Mouse (Mus musculus) neural tube, embryonic 10.5 days (tissue): Measurements from ENCODE around the gene Ruvbl2.

Source experiments
- DNase-seq: peaks from one replicate; pipeline ENCODE4 v3.0.0-alpha.2; 2017; ENCODE audit warnings: low spot score; ENCODE audit errors: extremely low spot score

Ruvbl2 gene

DNA sequence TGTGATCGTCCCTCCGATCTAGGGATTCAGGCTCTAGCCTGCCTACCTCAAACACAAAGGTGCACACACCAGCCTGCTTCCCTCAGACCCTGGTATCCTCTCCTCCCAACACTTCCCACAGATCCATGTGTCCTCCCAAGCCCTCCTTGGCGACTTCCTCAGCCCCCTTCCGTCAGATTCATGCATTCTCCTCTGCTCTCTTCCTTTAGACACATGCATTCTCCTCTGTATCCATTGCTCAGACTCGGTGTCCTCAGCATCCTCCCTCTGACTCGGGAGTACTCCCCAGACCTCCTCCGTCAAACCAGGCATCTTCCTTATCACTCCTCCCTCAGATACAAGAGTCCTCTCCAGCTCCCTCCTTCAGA, 4.1 kb downstream of the Ruvbl2 start:
- no peak for DNase-seq

DNA sequence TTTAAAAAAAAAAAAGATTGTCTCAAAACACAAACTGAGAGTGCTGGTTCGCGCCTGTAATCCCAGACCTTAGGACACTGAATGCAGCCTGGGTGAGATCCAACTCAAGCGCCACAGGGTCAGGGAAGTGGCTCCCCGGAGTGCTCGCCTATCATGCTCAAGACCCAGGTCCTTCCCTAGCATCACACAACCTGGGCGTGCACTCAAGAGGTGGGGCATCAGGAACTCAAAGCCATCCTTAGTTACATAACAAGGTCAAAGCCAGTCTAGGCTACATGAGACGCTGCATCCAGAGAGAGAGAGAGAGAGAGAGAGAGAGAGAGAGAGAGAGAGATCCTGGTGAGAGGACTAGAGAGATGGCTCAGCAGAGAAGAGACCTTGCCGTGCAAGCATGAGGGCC, 11.3 kb downstream of the Ruvbl2 start:
- no peak for DNase-seq

DNA sequence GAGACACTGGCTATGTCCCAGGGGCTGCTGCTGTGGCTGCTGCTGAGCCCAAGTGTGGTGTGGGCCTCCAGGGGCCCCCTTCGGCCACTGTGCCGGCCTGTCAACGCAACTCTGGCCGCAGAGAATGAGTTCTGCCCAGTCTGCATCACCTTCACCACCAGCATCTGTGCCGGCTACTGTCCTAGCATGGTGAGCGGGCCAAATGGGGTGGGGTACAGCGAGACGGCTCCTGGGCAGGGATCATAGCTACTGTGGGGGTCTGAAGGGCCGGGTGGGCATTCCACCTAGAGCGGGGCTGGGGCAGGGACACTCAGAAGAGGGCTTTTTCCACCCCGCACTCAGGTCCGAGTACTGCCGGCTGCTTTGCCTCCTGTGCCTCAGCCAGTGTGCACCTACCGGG, 16.7 kb downstream of the Ruvbl2 start:
- no peak for DNase-seq

DNA sequence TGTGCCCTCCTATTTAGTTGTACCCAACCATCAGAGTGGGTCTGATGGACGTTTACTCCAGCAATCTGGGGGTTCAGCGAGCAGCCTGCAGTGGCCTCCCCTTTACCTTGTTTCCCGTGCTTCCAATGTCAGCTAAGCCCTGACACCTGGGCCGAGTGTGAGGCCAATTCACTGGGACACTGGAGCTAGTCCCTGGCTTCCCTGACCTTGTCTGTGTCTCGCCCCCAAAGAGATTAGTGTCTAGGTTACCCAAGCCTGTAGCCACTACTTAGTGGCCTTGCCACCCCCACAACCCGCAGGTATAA, 17.3 kb downstream of the Ruvbl2 start, which contains the start of gene Lhb:
Lhb (plus strand) TSS at position 206 of the 305 bp plus-strand sequence.
- no peak for DNase-seq

DNA sequence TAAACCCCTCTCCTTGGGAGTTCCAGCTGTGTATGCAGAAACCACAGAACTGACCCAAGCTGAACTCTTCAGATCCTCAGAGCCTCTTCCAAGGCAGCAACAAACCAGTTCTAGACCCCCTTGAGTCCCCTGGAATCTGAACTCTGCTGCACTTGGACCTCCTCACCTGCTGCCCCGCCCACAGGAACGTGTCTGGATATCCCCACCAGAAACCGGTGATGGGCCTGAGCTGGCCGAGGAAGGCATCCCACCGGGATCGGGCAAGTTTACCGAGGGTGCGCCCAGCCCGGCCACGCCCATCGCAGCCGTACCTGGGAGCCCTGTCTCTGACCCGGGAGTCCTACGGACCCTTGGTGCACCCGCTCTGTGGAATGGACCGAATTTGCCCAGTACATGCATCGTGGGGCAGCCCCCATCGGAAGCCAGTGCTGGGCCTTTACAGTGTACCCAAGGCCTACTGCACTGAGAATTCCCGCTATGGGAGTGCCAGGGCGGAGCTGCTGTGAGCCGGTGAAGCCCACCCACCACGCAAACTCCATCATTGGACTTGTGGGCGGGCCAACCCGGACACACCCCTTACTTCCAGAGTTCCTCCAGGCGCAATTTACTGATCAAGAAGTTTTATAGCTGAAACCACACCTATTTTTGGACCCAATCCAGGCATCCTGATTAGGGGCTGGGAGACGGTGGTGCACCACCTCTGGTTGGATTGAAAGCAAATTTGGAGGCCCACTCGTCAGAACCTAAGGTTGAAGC, 17.9 kb downstream of the Ruvbl2 start:
- no peak for DNase-seq

DNA sequence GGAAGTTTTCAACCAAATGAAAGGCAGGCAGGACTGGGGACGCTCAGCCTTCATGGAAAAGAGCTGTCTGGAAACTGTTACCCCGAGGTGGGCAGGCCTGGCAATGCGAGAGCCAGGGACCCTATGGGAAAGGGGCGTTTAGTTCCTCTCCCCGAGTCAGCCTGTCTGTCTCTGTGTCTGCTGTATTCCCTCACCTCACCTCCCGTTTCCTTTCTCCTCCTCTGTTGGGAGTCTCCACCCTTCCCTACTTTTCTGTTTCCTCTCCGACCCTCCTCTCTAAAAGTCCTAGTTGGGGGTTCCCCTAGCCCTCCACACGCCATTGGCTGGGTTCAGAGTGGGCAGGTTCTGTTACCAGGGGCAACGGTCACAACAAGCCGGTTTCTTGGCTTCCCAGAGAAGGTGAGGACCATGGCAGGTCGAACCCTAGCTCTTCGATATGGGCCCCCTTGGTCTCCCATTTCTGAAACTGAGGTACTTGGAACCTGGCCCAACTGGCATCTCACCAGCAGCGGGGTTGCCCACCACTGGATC, 19.9 kb downstream of the Ruvbl2 start:
- DNase-seq: no peak

DNA sequence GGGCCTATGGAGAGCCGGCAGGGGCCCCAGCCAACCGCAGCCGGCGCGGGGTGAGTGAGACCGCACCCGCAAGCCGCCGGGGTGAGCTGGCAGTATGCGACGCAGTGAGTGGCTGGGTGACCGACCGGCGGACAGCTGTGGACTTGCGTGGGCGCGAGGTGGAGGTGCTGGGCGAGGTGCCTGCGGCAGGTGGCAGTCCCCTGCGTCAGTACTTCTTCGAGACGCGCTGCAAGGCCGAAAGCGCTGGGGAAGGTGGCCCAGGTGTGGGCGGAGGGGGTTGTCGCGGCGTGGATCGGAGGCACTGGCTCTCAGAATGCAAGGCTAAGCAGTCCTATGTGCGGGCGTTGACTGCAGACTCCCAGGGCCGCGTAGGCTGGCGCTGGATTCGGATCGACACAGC, 22.3 kb downstream of the Ruvbl2 start:
- no peak for DNase-seq

DNA sequence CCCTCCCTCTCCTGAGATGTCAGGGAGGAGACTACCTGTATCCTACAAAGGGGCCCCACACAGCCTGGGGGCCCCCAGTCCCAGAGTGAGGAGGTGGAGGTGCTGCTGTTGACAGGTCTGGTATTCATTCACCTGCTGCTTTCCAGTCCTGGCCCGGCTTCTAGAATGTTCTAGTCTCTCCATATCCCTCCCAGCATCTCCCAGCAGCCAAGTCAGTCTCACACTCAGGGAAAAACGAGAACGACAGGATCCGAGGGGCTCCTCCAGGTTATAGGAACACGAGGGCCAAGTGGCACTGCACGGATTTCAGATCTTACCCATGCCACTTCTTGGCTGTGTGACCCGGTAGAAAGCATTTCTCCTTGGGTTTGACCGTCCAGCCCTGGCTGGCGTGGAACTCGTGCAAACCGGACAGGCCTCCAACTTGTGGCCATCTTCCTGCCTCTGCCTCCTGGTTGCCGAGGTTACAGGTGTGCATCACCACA, 23.1 kb downstream of the Ruvbl2 start:
- DNase-seq: no peak

DNA sequence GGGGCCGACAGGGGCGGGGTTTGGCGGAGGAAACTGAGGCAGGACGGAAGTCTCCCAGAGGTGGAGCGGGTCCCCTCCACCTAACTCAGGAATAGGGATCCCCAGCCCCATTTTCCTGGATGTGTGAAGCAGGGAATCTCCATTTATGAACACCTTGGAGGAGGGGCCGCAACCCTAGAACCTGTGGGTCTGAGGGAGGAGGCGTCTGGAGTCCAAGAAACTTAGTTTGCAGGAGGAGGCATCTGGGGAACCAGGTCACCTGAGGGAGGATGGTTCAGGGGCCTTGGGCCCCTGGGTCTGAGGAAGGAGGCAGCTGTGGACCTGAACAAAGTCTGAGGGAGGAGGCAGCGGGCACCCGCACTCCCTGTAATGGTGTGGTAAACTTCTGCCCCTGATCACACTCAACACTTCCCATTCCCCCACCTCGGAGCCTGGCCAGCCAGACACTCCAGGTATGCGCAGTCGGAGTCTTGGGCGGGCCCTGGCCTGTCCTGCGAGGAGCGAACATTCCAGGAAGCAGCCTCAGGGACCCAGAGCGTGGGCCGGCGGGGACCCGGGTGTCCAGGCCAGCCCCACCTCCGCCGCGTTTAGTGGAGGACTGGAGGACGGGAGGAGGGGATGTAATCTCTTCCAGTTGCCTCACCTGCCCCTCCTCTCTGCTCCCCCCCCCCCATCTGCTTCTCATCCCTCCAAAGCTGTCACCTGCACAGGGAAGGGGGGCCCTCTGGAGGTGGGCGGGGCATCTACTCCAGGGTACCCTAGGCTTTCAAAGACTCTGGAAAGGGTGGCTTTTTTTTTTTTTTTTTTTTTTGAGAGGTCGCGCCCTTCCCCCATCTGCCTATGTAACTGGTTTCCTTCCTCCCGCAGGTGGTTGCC, 23.8 kb downstream of the Ruvbl2 start:
- DNase-seq: no peak

DNA sequence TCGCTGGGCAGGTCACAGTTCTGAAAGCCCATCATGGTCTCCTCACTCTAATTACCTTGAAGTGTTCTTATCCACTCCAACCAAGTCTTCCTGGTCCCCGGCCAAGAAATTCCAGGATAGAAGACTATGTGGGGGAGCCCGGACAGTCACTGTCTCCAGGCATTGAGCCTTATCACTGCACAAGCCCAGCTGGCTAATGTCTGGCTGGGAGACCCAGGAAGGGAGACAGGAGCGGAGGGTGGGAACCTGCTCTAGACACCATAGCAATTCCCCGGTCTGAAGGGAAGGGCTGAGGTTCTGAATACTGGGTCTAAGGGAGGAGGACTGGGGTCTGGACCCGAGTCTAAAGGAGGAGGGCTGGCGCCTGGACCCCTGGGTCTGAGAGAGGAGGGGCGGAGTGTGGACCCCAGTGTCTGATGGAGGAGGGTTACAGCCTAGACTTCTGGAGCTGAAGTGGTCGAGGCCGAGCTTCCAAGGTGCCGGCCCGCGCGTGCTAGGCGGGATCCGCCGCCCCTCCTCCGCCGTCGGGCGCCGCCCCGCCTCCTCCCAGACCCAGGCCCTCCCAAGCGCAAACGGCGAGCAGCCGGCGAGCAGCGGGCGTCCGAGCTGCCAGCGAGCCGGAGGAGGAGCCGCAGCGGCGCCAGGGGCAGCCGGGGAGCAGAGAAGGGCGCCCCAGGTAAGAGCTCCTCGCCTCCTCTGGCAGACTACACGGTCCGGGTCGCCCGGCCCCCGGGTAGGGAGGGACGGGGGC, 24.6 kb downstream of the Ruvbl2 start, which contains the start of gene Ntf5:
Ntf5 (plus strand) TSS at position 583 of the 751 bp plus-strand sequence.
- DNase-seq: peak; percentile 55

DNA sequence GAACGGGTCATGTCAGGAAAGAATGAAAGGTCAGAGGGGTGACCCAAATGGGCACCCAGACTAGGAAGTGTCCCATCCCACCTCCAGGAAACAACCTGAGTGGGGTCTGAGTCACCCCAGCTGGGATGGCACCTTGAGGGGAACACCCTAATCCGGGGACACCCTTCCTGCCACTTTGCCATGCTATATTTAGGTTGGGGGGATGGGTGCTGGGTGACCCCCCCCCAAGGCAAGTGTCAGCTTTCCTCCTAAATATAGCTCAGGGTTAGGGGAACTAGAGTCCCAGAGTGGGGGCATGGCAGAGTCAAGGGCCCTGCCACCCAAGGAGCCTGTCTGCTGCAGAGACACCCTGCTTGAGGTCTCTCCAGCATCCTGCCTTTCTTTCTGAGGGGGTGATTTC, 25.5 kb downstream of the Ruvbl2 start:
- DNase-seq: no peak

DNA sequence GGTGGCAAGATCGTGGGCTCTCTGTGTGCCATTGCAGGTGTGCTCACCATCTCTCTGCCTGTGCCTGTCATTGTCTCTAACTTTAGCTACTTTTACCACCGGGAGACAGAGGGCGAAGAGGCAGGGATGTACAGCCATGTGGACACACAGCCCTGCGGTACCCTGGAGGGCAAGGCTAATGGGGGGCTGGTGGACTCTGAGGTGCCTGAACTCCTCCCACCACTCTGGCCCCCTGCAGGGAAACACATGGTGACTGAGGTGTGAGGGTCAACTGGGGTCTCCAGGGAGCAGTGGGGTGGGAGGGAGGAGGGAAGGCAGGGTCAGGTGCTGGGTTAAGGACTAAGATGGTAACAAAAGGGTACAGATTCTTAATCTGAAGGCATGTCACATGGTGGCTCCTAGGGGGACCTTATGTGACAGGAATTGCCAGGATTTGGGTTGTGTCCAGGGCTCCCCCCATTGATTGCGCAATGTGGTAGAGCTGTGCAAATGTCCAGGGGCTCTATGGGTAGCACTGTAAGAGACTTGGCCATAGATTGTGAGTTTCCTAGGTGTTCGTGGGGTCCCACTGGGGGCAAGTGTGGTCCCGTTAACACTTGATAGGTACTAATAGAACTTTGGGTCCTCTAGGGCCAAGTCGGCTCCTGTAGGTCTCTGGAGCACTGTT, 28.3 kb downstream of the Ruvbl2 start:
- DNase-seq: no peak

DNA sequence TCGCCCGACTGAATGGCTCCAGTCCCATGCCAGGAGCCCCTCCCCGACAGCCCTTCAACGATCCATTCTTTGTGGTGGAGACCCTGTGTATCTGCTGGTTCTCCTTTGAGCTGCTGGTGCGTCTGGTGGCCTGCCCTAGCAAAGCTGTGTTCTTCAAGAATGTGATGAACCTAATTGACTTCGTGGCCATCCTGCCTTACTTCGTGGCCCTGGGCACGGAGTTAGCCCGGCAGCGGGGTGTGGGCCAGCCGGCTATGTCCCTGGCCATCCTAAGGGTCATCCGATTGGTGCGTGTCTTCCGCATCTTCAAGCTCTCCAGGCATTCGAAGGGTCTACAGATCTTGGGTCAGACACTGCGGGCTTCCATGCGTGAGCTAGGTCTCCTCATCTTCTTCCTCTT, 28.9 kb downstream of the Ruvbl2 start:
- no peak for DNase-seq

DNA sequence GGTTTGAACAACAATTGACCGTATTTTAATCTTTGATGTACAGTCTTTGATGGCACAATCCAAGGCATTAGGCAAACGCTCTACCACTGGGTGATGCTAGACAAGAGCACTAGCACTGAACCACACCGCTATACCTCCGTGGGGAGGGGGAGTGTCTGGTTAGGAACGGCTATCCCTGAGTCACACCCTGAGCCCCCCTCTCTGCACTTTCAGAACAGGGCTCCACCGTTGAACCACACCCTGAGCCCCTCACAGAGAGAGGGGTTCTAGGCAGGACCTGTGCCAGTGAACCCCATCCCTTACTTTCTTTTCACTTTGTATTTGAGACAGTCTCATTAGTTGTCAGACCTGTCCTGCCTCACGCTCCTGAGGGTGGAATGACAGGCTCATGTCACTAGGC, 29.5 kb downstream of the Ruvbl2 start:
- DNase-seq: no peak

DNA sequence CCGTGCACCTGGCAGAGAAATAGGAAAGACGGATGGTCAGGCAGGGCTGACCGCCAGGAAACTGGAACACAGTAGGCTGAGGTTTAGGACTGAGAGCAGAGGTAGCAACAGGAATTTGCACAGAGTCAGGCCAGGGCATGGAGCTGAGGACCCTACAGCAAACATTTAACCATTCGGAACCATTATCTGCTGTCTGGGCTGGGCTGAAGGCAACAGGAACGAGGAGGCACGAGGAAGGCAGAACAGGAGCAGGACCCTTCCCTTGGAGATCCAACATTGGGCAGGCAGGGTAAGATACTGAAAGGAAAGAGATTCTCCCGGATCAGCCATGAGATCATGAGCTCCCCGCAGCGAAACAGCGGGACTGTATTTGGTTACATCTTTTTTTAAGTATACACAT, 30.1 kb downstream of the Ruvbl2 start:
- DNase-seq: no peak

DNA sequence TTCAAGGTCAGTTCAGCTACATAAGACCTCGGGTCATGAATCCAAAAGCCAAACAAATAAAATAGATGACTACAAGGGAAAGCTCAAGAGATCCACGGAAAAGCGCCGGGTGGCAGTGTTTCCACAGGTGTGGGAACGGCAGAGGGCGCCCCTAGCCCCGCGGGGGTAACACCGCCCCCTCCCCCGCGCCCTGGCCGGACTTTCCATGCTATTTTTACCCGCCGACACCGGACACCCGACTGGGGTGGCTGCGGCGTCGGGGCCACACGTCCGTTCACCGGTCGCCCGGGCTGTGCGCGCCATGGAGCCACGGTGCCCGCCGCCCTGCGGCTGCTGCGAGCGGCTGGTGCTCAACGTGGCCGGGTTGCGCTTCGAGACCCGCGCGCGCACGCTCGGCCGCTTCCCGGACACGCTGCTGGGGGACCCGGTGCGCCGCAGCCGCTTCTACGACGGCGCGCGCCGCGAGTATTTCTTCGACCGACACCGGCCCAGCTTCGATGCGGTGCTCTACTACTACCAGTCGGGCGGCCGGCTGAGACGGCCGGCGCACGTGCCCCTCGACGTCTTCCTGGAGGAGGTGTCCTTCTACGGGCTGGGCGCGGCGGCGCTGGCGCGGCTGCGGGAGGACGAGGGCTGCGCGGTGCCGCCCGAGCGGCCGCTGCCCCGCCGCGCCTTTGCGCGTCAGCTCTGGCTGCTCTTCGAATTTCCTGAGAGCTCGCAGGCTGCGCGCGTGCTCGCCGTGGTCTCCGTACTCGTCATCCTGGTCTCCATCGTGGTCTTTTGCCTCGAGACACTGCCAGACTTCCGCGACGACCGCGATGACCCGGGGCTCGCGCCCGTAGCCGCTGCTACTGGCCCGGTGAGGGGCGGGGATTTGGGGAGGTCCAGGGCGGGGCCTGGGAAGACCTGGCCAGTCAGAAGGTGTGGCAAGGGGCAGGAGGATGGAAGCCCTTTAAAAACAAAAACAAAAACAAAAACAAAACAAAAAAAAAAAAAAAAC, 31.4 kb downstream of the Ruvbl2 start:
- peak; percentile 47 for DNase-seq

DNA sequence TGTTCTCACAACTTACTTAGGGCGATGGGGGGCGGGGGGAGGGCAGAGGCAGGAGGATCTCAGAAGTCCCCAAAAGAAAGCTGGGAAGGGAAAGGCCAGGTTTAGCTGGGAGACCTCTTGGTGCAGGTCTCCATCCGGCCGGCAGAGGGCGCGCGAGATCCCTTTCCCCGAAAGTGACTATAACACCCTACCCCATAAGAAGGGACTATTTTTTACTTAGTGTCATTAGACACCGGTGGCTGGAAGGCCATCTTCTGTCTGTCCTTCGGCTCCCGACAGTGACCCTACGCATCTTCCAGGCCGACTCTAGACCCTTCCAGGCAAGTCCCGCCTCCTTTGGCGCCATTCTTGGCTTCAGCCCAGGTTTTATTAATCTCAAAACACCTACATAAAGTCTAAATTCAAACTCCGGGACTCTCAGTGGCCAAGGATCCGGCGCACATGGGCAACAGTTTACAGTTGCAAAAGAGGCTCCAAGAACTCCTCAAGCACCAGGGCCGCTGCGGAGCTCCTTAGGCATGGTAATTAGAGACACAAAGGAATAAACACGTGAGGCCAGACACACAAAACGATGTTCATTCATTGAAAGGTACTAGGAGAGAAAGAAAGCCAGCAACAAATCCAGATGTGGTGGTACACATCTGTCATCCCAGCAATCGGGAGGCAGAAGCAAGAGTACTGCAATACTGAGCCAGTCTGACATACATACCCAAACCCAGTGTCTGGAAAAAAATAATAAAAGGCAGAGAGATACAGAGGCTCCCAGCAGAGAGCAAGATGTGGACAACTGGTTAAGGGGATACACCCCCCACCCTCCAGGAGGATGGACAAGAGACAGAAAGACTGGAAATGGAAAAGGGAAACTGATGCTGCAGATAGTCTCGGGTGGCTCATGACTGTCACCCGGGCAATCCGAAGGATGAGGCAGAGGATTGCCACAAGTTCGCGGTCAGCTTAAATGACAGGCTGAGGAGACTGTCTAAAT, 32.5 kb downstream of the Ruvbl2 start, which contains the start of gene Kcna7:
Kcna7 (plus strand) TSS at position 563 of the 985 bp plus-strand sequence.
- DNase-seq: peak; percentile 60

DNA sequence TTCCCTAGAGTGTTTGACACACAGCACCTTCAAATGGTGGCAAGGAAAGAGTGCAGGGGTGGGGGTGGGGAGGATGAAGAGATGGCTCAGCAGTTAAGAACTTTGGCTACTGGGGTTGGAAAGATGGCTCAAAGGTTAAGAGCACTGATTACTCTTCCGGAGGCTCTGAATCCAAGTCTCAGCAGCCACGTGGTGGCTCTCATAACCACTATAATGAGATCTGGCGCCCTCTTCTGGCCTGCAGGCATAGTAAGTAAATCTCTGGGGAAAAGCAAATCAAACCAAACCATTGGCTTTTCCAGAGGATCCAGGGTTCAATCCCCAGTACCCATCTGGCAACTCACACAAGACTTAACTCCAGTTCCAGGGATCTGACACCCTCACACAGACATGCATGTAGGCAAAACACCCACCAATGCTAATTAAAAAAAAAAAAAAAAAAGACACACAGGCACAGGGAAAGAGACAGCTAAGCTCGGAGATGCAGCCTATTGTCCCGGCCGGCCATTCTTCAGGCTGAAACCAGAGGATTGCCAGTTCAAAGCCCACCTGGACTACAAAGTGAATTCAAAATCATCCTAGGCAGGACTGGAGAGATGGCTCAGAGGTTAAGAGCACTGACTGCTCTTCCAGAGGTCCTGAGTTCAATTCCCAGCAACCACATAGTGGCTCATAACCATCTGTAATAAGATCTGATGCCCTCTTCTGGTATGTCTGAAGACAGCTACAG, 34.2 kb downstream of the Ruvbl2 start:
- peak; percentile 61 for DNase-seq
